Mouse (Mus musculus) thymus, adult 2 months (tissue): Measurements from ENCODE around the gene Tmem129. TPM values are rescaled to one million over a fixed set of nuclear protein-coding genes. Genes with fewer than 3 reads are reported as not detected.

ENCODE experiments used
- DNase-seq: peaks from one replicate; pipeline ENCODE4 v3.0.0; 2021
- H3K27ac ChIP-seq: fragments of 200-500 bp; 2 replicates; pipeline ENCODE4 v1.5.1; 2012; ENCODE audit warnings: low read length, control low read depth; ENCODE audit not compliant: control insufficient read depth, insufficient read depth
- H3K27me3 ChIP-seq: fragments of 200-500 bp; 2 replicates; pipeline ENCODE4 v1.6.1; 2012; ENCODE audit warnings: mild to moderate bottlenecking, low read length, moderate library complexity, mixed read lengths; ENCODE audit not compliant: control insufficient read depth, insufficient read depth
- H3K36me3 ChIP-seq: fragments of 200-500 bp; 2 replicates; pipeline ENCODE4 v1.6.1; 2012; ENCODE audit warnings: mild to moderate bottlenecking, low read length, moderate library complexity; ENCODE audit not compliant: control insufficient read depth, insufficient read depth
- H3K4me1 ChIP-seq: fragments of 200-500 bp; replicated peaks from 2 replicates; pipeline ENCODE4 v1.6.1; 2012; ENCODE audit warnings: low read length; ENCODE audit not compliant: control insufficient read depth, insufficient read depth
- H3K4me3 ChIP-seq: fragments of 200-500 bp; 2 replicates; pipeline ENCODE4 v1.5.1; 2012; ENCODE audit warnings: mild to moderate bottlenecking, low read length, control low read depth, moderate library complexity; ENCODE audit not compliant: control insufficient read depth, insufficient read depth
- CTCF ChIP-seq: fragments of 200-500 bp; IDR thresholded peaks from 2 replicates; pipeline ENCODE4 v1.5.1; 2012; ENCODE audit warnings: mild to moderate bottlenecking, control low read depth, low read length, moderate library complexity, borderline replicate concordance; ENCODE audit not compliant: control insufficient read depth, poor library complexity, insufficient read depth; ENCODE audit errors: extremely low read depth
- POLR2A ChIP-seq: fragments of 200-500 bp; IDR thresholded peaks from 2 replicates; pipeline ENCODE4 v1.6.1; 2012; ENCODE audit warnings: mild to moderate bottlenecking, low read length, control low read depth, moderate library complexity; ENCODE audit not compliant: control insufficient read depth, poor library complexity, insufficient read depth; ENCODE audit errors: extremely low read depth
- WGBS: fragments of 180-500 bp; shearing (Covaris S2); methylation state at CpG from one replicate; pipeline ENCODE4 v1.1.7; 2018; 5-methylcytosine and 5-hydroxymethylcytosine counted together
- polyA plus RNA-seq: library from polyadenylated mRNA; depleted of rRNA; stranded (reverse); fragments of >200 nt; gene quantifications from 2 replicates; pipeline ENCODE4 v1.2.3, GENCODE M21; 2012; rRNA removed

The Tmem129 gene
- polyA plus RNA-seq, 1 experiment = 78.0 TPM

GRCm38 (mm10) chr5:33614391-33614790 is 43.8 kb downstream of the Tmem129 start:
- Histone ChIP-seq H3K4me3 (no peak overlapping the region), H3K36me3 (peaks cover 15% of the 10 kb centered on the region), H3K27me3 (no peaks in the 10 kb centered on the region), H3K27ac (no peak overlapping the region), H3K4me1 (no peaks in the 10 kb centered on the region)
- 97% methylated on average over 6 of the region's 6 CpGs for WGBS
- TF ChIP-seq CTCF = no peak
- DNase-seq = no peak

- WGBS = 90% methylated on average over 1 of the region's 1 CpGs
- Histone ChIP-seq H3K36me3 (peaks cover 28% of the 10 kb centered on the region), H3K27me3 (no peaks in the 10 kb centered on the region), H3K4me3 (no peak overlapping the region), H3K27ac (no peak overlapping the region), H3K4me1 (no peaks in the 10 kb centered on the region)
- no peak for DNase-seq
- TF ChIP-seq CTCF (no peak), POLR2A (no peak)
These were observed 46.4 kb downstream of the Tmem129 start for GRCm38 (mm10) chr5:33611795-33612194.

- H3K4me1 ChIP-seq = peaks cover 6% of the 10 kb centered on the region
- 92% methylated on average over 1 of the region's 1 CpGs for WGBS
These were observed 49.0 kb downstream of the Tmem129 start for GRCm38 (mm10) chr5:33609226-33609625.

GRCm38 (mm10) chr5:33607434-33607833 is 50.8 kb downstream of the Tmem129 start:
- H3K4me1 ChIP-seq = peaks cover 6% of the 10 kb centered on the region
- H3K27me3 ChIP-seq = no peaks in the 10 kb centered on the region
- WGBS = 97% methylated on average over 15 of the region's 15 CpGs
- H3K27ac ChIP-seq = no peak overlapping the region
- H3K4me3 ChIP-seq = no peak overlapping the region
- H3K36me3 ChIP-seq = peaks cover 25% of the 10 kb centered on the region
- TF ChIP-seq CTCF = no peak
- no peak for TF ChIP-seq POLR2A
- DNase-seq = no peak

More at GRCm38 (mm10) chr5:33609226-33609625, 49.0 kb downstream of the Tmem129 start:
- H3K4me3 ChIP-seq = no peak overlapping the region
- H3K27me3 ChIP-seq = no peaks in the 10 kb centered on the region
- H3K36me3 ChIP-seq = peaks cover 30% of the 10 kb centered on the region
- no peak for TF ChIP-seq POLR2A
- no peak for TF ChIP-seq CTCF
- H3K27ac ChIP-seq = no peak overlapping the region
- no peak for DNase-seq

GRCm38 (mm10) chr5:33606631-33607030 is 51.6 kb downstream of the Tmem129 start:
- Histone ChIP-seq H3K36me3 (peaks cover 25% of the 10 kb centered on the region), H3K4me1 (peaks cover 6% of the 10 kb centered on the region), H3K4me3 (no peak overlapping the region), H3K27ac (no peak overlapping the region), H3K27me3 (no peaks in the 10 kb centered on the region)
- TF ChIP-seq CTCF (no peak), POLR2A (no peak)
- WGBS = 96% methylated on average over 7 of the region's 7 CpGs
- no peak for DNase-seq

GRCm38 (mm10) chr5:33605314-33605713 is 52.9 kb downstream of the Tmem129 start:
- H3K36me3 ChIP-seq = peaks cover 31% of the 10 kb centered on the region
- 91% methylated on average over 5 of the region's 5 CpGs for WGBS
- no peak overlapping the region for H3K4me3 ChIP-seq
- H3K27ac ChIP-seq = no peak overlapping the region
- H3K27me3 ChIP-seq = no peaks in the 10 kb centered on the region
- TF ChIP-seq CTCF (no peak), POLR2A (no peak)
- DNase-seq = no peak
- peaks cover 6% of the 10 kb centered on the region for H3K4me1 ChIP-seq

Other genes with a start within 250 kb of the Tmem129 start
- 0.10 TPM in 1 of 2 replicates, not detected in the other for gene Nkx1-1, start 224.4 kb downstream of the Tmem129 start, polyA plus RNA-seq
- 89.5 and 125 TPM in 2 replicates for gene Fam53a, start 28.8 kb downstream of the Tmem129 start, polyA plus RNA-seq
- gene Gm9903, start 28.5 kb downstream of the Tmem129 start, polyA plus RNA-seq = 0.56 and 0.82 TPM in 2 replicates
- gene Slbp, start 5.8 kb downstream of the Tmem129 start, polyA plus RNA-seq = 87.4 and 132 TPM in 2 replicates
- 57.3 and 72.7 TPM in 2 replicates for gene Tacc3, start 288 bp downstream of the Tmem129 start, polyA plus RNA-seq
- gene Fgfr3, start 63.3 kb upstream of the Tmem129 start, polyA plus RNA-seq = 4.8 and 6.3 TPM in 2 replicates
- gene Letm1, start 124.4 kb upstream of the Tmem129 start, polyA plus RNA-seq = 69.5 and 82.9 TPM in 2 replicates
- 53.3 and 64.8 TPM in 2 replicates for gene Nsd2, start 162.3 kb upstream of the Tmem129 start, polyA plus RNA-seq